Mouse (Mus musculus) testis, adult 2 months (tissue): ENCODE results near the gene Slc25a13. TPM values are rescaled to one million over a fixed set of nuclear protein-coding genes. Genes with fewer than 3 reads are reported as not detected.

Experiments used
- H3K27ac ChIP-seq: fragments of 200-500 bp; 2 replicates; pipeline ENCODE4 v1.5.1; 2012; ENCODE audit warnings: low read depth, low read length; ENCODE audit not compliant: control insufficient read depth, insufficient read depth
- H3K27me3 ChIP-seq: fragments of 200-500 bp; 2 replicates; pipeline ENCODE4 v1.6.1; 2012; ENCODE audit warnings: mild to moderate bottlenecking, low read length, moderate library complexity; ENCODE audit not compliant: control insufficient read depth, insufficient read depth
- H3K36me3 ChIP-seq: fragments of 200-500 bp; 2 replicates; pipeline ENCODE4 v1.6.1; 2012; ENCODE audit warnings: mild to moderate bottlenecking, low read length; ENCODE audit not compliant: control insufficient read depth, insufficient read depth
- H3K4me1 ChIP-seq: fragments of 200-500 bp; 2 replicates; pipeline ENCODE4 v1.6.1; 2012; ENCODE audit warnings: low read length; ENCODE audit not compliant: control insufficient read depth, insufficient read depth
- H3K4me3 ChIP-seq: fragments of 200-500 bp; 2 replicates; pipeline ENCODE4 v1.5.1; 2012; ENCODE audit warnings: low read depth, mild to moderate bottlenecking, low read length, moderate library complexity, mixed read lengths; ENCODE audit not compliant: control insufficient read depth
- CTCF ChIP-seq: fragments of 200-500 bp; IDR thresholded peaks from 2 replicates; pipeline ENCODE4 v1.5.1; 2012; ENCODE audit warnings: low read depth, mild to moderate bottlenecking, inconsistent platforms, low read length, moderate library complexity; ENCODE audit not compliant: control insufficient read depth, insufficient read depth, insufficient replicate concordance
- POLR2A ChIP-seq: fragments of 200-500 bp; IDR thresholded peaks from 2 replicates; pipeline ENCODE4 v1.6.1; 2012; ENCODE audit warnings: low read depth, mild to moderate bottlenecking, inconsistent platforms, low read length, moderate library complexity; ENCODE audit not compliant: control insufficient read depth
- polyA plus RNA-seq: library from polyadenylated mRNA; depleted of rRNA; stranded (reverse); fragments of >200 nt; gene quantifications from 2 replicates; pipeline ENCODE4 v1.2.3, GENCODE M21; 2012

Slc25a13 gene
- polyA plus RNA-seq, 1 experiment: 1.9 TPM

DNA sequence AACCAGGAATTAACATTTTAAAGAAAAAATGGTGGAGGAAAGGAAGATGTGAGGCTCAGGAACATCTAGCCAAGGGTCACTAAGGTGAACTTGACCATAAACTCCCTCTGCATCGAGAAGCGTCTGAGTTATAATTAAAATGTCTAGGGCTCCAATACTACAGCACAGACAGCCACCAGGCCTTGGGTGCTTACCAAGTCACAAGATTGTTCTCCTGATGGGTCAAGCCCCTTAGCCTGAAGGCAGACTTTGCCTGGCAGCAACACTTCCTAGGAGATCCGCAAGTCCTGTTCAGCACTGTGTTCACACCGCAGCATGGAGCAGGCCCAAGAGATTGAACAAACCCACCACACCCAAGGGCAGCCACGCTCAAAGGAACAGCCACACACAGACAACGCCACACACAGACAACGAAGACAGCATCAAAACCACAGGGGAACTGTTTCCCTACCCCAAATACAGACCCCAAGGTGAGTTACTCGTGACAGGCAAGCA is 83.4 kb downstream of the Slc25a13 start:
- TF ChIP-seq CTCF (no peak), POLR2A (no peak)
- Histone ChIP-seq H3K4me1 (no peaks in the 10 kb centered on the region), H3K27me3 (no peaks in the 10 kb centered on the region), H3K36me3 (no peaks in the 10 kb centered on the region), H3K4me3 (no peak overlapping the region), H3K27ac (no peak overlapping the region)

DNA sequence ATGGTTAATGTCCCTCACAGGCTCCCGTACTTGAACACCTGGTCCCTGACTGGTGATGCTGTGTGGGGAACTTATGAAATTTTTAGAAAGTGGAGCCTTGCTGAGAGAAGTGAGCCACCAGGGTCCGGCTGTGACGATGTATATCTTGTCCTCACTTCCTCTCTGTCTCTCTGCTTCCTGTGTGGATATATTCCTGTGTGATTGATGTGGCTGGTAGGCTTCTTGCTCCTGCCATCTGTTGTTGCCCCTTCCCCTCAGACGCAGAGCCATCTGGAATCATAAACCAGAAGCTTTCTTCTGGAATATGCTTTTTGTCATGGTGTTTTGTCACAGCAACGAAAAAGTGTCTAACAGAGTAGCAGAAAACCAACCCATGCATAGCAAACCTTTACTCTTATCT is 84.9 kb downstream of the Slc25a13 start:
- Histone ChIP-seq H3K4me1 (no peaks in the 10 kb centered on the region), H3K4me3 (no peak overlapping the region), H3K36me3 (no peaks in the 10 kb centered on the region), H3K27ac (no peak overlapping the region), H3K27me3 (no peaks in the 10 kb centered on the region)
- TF ChIP-seq CTCF (no peak), POLR2A (no peak)

DNA sequence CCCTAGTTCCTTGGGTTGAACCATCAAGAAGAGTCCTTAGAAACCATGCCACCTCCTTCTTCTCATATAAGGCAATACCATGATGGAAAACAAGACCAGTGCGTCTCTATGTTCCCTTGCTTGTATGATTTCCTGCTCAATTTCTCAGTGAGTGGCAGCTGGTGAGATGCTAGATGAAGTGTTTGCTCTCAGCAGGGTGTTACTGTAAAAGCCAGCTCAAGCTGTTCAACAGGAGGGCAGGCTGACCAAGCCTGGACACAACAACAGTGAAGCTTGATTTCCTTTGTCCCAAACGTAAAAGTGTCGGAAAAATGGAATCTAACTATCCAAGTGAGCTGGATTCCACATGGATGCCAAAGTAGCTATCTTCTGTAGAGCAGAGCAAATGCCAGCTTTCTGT is 91.4 kb downstream of the Slc25a13 start:
- no peaks in the 10 kb centered on the region for H3K4me1 ChIP-seq
- no peaks in the 10 kb centered on the region for H3K36me3 ChIP-seq
- no peak overlapping the region for H3K4me3 ChIP-seq
- H3K27ac ChIP-seq: no peak overlapping the region
- H3K27me3 ChIP-seq: no peaks in the 10 kb centered on the region
- no peak for TF ChIP-seq POLR2A
- TF ChIP-seq CTCF: no peak

DNA sequence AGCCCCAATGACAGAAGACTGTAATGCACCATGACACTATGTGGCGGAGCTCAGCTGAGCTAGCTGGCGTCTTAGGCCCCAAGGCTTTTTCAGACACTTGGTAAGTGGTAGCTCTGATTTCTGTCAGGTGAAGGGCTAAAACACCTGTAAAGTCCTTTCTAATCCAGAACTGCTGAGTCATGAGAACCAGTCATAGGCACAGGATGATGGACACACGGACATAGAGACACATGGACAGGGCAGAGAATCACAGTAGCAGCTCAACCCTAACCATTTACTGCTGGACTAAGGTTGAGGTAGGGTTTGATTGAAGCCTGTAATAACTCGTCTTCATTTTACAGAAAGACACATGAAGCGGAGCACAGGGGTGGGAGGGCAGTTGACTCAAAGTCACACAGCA is 95.1 kb downstream of the Slc25a13 start:
- Histone ChIP-seq H3K4me1 (no peaks in the 10 kb centered on the region), H3K36me3 (no peaks in the 10 kb centered on the region), H3K27me3 (no peaks in the 10 kb centered on the region), H3K4me3 (no peak overlapping the region), H3K27ac (no peak overlapping the region)
- TF ChIP-seq POLR2A (no peak), CTCF (no peak)

DNA sequence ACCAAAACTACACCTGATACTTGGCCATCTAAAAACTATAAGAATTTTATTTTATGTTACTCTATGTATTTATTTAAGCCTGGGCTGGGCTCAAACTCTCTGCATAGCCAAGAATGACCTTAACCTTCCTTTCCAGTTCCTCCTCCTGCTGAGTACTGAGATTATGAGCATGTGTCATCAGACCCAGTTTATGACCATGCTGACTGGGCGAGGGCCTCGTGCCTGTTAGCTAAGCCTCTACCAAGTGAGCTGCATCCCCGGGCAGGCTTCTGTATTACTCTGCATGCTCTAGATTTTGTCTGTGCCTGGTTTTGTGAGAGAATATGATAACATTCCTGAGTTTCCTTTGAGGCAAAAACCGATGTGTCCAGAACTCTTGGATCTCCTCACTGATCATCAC is 96.1 kb downstream of the Slc25a13 start:
- H3K4me3 ChIP-seq: no peak overlapping the region

DNA sequence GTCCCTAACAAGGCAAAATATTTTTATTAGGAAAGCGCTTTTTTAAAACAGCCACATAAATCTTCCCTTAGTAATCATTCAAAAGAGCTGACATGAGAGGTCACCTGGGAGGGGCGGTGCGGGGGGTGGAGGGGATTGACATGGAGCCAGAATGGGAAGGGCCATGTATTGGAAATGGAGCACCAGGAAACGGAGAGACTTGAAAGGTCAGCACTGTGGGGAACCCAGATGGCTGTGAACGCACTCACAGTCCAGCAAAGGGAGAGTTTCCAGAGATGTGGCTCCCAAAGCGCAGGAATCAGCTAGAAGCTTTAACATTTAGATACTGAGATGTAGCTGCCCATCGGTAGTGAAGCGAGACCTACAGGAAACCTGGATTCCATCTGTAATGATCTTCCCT is 101.2 kb downstream of the Slc25a13 start:
- H3K27ac ChIP-seq: no peak overlapping the region

More for the DNA sequence above, 96.1 kb downstream of the Slc25a13 start:
- Histone ChIP-seq H3K27me3 (no peaks in the 10 kb centered on the region), H3K27ac (no peak overlapping the region), H3K4me1 (no peaks in the 10 kb centered on the region), H3K36me3 (no peaks in the 10 kb centered on the region)
- TF ChIP-seq CTCF (no peak), POLR2A (no peak)

DNA sequence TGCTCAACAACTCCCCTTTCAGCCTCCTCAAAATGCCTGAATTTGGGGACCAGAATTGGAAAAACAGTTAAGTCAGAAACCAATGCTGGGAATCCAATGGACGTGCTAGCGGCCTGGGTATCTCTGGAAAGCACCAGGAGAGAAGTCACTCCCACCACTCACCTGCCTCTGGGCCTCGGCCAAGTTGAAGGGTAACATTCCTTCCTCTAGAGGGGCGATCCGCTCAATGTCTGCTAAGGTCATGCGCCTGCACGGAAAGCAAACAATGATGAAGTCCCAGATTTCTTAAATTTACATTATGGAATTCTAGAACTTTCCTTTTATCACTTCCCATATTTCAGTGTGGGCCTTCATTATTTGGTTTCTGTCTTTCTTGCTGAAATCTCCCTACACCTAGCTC is 103.2 kb downstream of the Slc25a13 start:
- no peak overlapping the region for H3K4me3 ChIP-seq
- no peak overlapping the region for H3K27ac ChIP-seq
- no peaks in the 10 kb centered on the region for H3K36me3 ChIP-seq
- TF ChIP-seq POLR2A: no peak
- TF ChIP-seq CTCF: no peak
- H3K27me3 ChIP-seq: no peaks in the 10 kb centered on the region
- no peaks in the 10 kb centered on the region for H3K4me1 ChIP-seq

More for the DNA sequence above, 101.2 kb downstream of the Slc25a13 start:
- H3K4me1 ChIP-seq: no peaks in the 10 kb centered on the region
- no peaks in the 10 kb centered on the region for H3K27me3 ChIP-seq
- no peak for TF ChIP-seq CTCF
- TF ChIP-seq POLR2A: no peak
- H3K4me3 ChIP-seq: no peak overlapping the region
- H3K36me3 ChIP-seq: no peaks in the 10 kb centered on the region
